Comparison of ENCODE assay signal across 12 mouse cellular contexts in the genomic region with DNA sequence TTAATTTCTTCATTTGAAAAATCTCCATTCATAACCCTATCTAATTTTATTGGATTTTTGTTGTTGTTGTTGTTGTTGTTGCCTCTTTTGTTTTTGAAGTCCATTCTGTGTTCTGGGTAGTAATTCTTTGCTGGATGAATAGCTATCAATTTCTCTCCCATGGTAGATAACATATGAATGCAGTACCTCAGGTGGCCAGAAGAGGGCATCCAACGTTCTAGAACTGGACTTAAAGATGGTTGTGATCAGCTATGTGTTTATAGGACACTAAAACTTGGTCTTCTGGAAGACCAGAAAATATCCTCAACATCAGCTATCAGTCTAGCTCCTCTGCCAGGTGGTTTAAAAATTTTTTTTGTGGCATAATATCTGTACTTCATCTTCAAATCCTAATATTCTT. TPM values are rescaled to one million over a fixed set of nuclear protein-coding genes. Genes with fewer than 3 reads are reported as not detected.
DNase-seq lines count a peak whose midpoint lies in the region; ATAC-seq and TF ChIP-seq lines count a peak whose summit lies in the region.
"Not testable (repeated sequence)": the region's sequence is repeated elsewhere in the genome, so short reads cannot be mapped to it uniquely, and the experiment has no call there.
"Had no signal": no experiment of that assay in that cellular context is flagged by ENCODE, and none has a peak within 500 bp of the region (broad histone marks: within the 10 kb centered on the region; RNA-seq: fewer than 3 reads in every experiment).

No protein-coding gene starts in this region.

- intact Hi-C loops in heart, postnatal 36 days (cut with DNase I), result not testable (repeated sequence)

- H3K36me3 ChIP-seq in embryonic facial prominence, embryonic 14.5 days (ENCODE audit: control insufficient read depth, insufficient read depth, low read length); liver, adult 2 months (ENCODE audit: control insufficient read depth, insufficient read depth, low read length); thymus, adult 2 months (ENCODE audit: control insufficient read depth, insufficient read depth, low read length): not testable (repeated sequence)

- H3K4me1 ChIP-seq in embryonic facial prominence, embryonic 14.5 days (ENCODE audit: control insufficient read depth, insufficient read depth, low read length); liver, adult 2 months (ENCODE audit: control insufficient read depth, insufficient read depth, low read length); thymus, adult 2 months (replicated peaks; ENCODE audit: control insufficient read depth, insufficient read depth, low read length): not testable (repeated sequence)

- H3K9ac ChIP-seq in embryonic facial prominence, embryonic 14.5 days (ENCODE audit: low read depth, low read length); liver, adult 2 months (ENCODE audit: low read depth, low read length): not testable (repeated sequence)

- WGBS in embryonic facial prominence, embryonic 14.5 days, result 0% methylated on average over 1 of the region's 1 CpGs
- 0% methylated on average over 1 of the region's 1 CpGs for WGBS in liver, adult 2 months
- 0% methylated on average over 1 of the region's 1 CpGs for WGBS in thymus, adult 2 months

- not testable (repeated sequence) for H3K4me3 ChIP-seq in embryonic facial prominence, embryonic 14.5 days (ENCODE audit: low read depth, low read length); liver, adult 2 months (ENCODE audit: insufficient read depth, low read depth, low read length); thymus, adult 2 months (ENCODE audit: control insufficient read depth, insufficient read depth, low read length)

- ATAC-seq in embryonic facial prominence, embryonic 14.5 days (ENCODE audit: low read depth), result not testable (repeated sequence)
- ATAC-seq in neutrophil, adult 5-6 weeks (ENCODE audit: extremely low read depth, insufficient number of reproducible peaks, low FRiP score, poor library complexity, severe bottlenecking), result 0 out of 2 replicates have a peak, but pooled peaks have one; percentile 33

- not testable (repeated sequence) for H3K79me2 ChIP-seq in liver, adult 2 months (ENCODE audit: control insufficient read depth, insufficient read depth, low read length)

- not testable (repeated sequence) for H3K9me3 ChIP-seq in embryonic facial prominence, embryonic 14.5 days (ENCODE audit: control insufficient read depth, low read length)

- peak; percentile 2 for DNase-seq in ES-CJ7 (ENCODE audit: low read depth, low spot score)
- DNase-seq in c-Kit-positive CD71-negative TER-119-negative erythroid progenitor cells, embryonic 14.5 days (ENCODE audit: low read depth), result peak; percentile 0
- DNase-seq in embryonic facial prominence, embryonic 14.5 days (ENCODE audit: low spot score), result peak; percentile 0
- peak; percentile 36 to 63 for DNase-seq in heart, postnatal 36 days
- DNase-seq in layer of hippocampus, adult 11-12 months (ENCODE audit: low spot score), result peak; percentile 69
- DNase-seq in liver, adult 2 months (ENCODE audit: extremely low read depth, low read depth, low spot score), result peak; percentile 12
- peak; percentile 43 for DNase-seq in thymus, adult 2 months

- 0 out of 2 replicates have a peak, but pooled peaks have one; percentile 25 for TF ChIP-seq CTCF in liver, adult 2 months (IDR thresholded peaks at IDR 0.05; ENCODE audit: low read depth, low read length)
- not testable (repeated sequence) for TF ChIP-seq CTCF in thymus, adult 2 months (IDR thresholded peaks at IDR 0.05; ENCODE audit: borderline replicate concordance, control insufficient read depth, extremely low read depth, insufficient read depth, low read length, poor library complexity)

- not testable (repeated sequence) for H3K27me3 ChIP-seq in embryonic facial prominence, embryonic 14.5 days (replicated peaks; ENCODE audit: control insufficient read depth, insufficient read depth, low read length); liver, adult 2 months (ENCODE audit: control insufficient read depth, insufficient read depth, low read length); thymus, adult 2 months (ENCODE audit: control insufficient read depth, insufficient read depth, low read length)

- not testable (repeated sequence) for H3K27ac ChIP-seq in embryonic facial prominence, embryonic 14.5 days (replicated peaks; ENCODE audit: low read depth, low read length); liver, adult 2 months (replicated peaks; ENCODE audit: insufficient read depth, low read depth, low read length); thymus, adult 2 months (ENCODE audit: control insufficient read depth, insufficient read depth, low read length)

- TF ChIP-seq POLR2A in liver, adult 2 months (IDR thresholded peaks at IDR 0.05; ENCODE audit: extremely low read depth, insufficient read depth, low read length); thymus, adult 2 months (IDR thresholded peaks at IDR 0.05; ENCODE audit: control insufficient read depth, extremely low read depth, insufficient read depth, low read length, poor library complexity): not testable (repeated sequence)

- not testable (repeated sequence) for H3K4me2 ChIP-seq in embryonic facial prominence, embryonic 14.5 days (ENCODE audit: low read depth, low read length)

RNA-seq across cellular contexts. Expression of a gene that starts 54.9 kb away (rescaled TPM):
- not detected in 2 replicates for polyA plus RNA-seq in embryonic facial prominence, embryonic 14.5 days (2014; fragmentation: Nextera tagmentation; extraction: Ambion mirVana)
- total RNA-seq in heart, postnatal 36 days (2021), result not detected
- total RNA-seq in liver, adult 2 months (2014; rRNA removed), result not detected in 2 replicates
- polyA plus RNA-seq in liver, adult 2 months (2012; rRNA removed), result not detected in 2 replicates
- total RNA-seq in neutrophil, adult 5-6 weeks (2017), result not detected in 2 replicates
- polyA plus RNA-seq in thymus, adult 2 months (2012; rRNA removed), result not detected in 2 replicates
- total RNA-seq: gastrocnemius, postnatal 4 days had no signal
- polyA plus RNA-seq: embryonic facial prominence, embryonic 12.5 days; intestine, embryonic 16.5 days; macrophage had no signal

Comparison
In these comparisons a context has a peak if more than half of its experiments do, and no peak if none do; other contexts are left out.
1. DNase-seq: peak in every context shown above with its lines; median percentile 69 in layer of hippocampus, adult 11-12 months; 50 in heart, postnatal 36 days; 43 in thymus, adult 2 months; 12 in liver, adult 2 months; 2 in ES-CJ7; 0 in c-Kit-positive CD71-negative TER-119-negative erythroid progenitor cells, embryonic 14.5 days; 0 in embryonic facial prominence, embryonic 14.5 days.